Mouse (Mus musculus) heart, embryonic 13.5 days (tissue): Measurements from ENCODE around the gene Ptbp2. TPM values are rescaled to one million over a fixed set of nuclear protein-coding genes. Genes with fewer than 3 reads are reported as not detected.

Experiments
- ATAC-seq: fragments of 200-750 bp; cut with Nextera tagmentation; 2 replicates; pipeline ENCODE4 v1.8.0; 2017; ENCODE audit warnings: moderate TSS enrichment; ENCODE audit not compliant: insufficient number of reproducible peaks, low FRiP score, low TSS enrichment; ENCODE audit errors: extremely low read depth
- H3K27ac ChIP-seq: fragments of 300-500 bp; sonication (generic); replicated peaks from 2 replicates; pipeline ENCODE4 v1.5.1; 2015; ENCODE audit warnings: moderate library complexity, mild to moderate bottlenecking, inconsistent platforms
- H3K27me3 ChIP-seq: fragments of 300-500 bp; sonication (generic); replicated peaks from 2 replicates; pipeline ENCODE4 v1.6.1; 2015; ENCODE audit warnings: mild to moderate bottlenecking, inconsistent platforms
- H3K36me3 ChIP-seq: fragments of 300-500 bp; sonication (generic); 2 replicates; pipeline ENCODE4 v1.6.1; 2015; ENCODE audit warnings: mild to moderate bottlenecking, inconsistent platforms
- H3K4me1 ChIP-seq: fragments of 300-500 bp; sonication (generic); 2 replicates; pipeline ENCODE4 v1.6.1; 2015; ENCODE audit warnings: inconsistent platforms
- H3K4me2 ChIP-seq: fragments of 300-500 bp; sonication (generic); 2 replicates; pipeline ENCODE4 v1.6.1; 2015; ENCODE audit warnings: inconsistent platforms, mild to moderate bottlenecking, moderate library complexity
- H3K4me3 ChIP-seq: fragments of 300-500 bp; sonication (generic); 2 replicates; pipeline ENCODE4 v1.5.1; 2015; ENCODE audit warnings: moderate library complexity, mild to moderate bottlenecking, inconsistent platforms
- H3K9ac ChIP-seq: fragments of 300-500 bp; sonication (generic); 2 replicates; pipeline ENCODE4 v1.6.1; 2015; ENCODE audit warnings: inconsistent platforms, mild to moderate bottlenecking, moderate library complexity
- H3K9me3 ChIP-seq: fragments of 300-500 bp; sonication (generic); 2 replicates; pipeline ENCODE4 v1.6.1; 2016; ENCODE audit warnings: inconsistent platforms
- WGBS: fragments of 180-500 bp; shearing (Covaris S2); methylation state at CpG from one replicate; pipeline ENCODE4 v1.1.7; 2015; ENCODE audit warnings: mixed read lengths; 5-methylcytosine and 5-hydroxymethylcytosine counted together
- polyA plus RNA-seq: library from polyadenylated mRNA; unstranded; fragments of >200 nt; fragmentation: Nextera tagmentation; extraction: Ambion mirVana; gene quantifications from 2 replicates; pipeline ENCODE4 v1.2.1, GENCODE M21; 2015

Gene Ptbp2
- polyA plus RNA-seq, result 49.8 and 50.8 TPM in 2 replicates

DNA sequence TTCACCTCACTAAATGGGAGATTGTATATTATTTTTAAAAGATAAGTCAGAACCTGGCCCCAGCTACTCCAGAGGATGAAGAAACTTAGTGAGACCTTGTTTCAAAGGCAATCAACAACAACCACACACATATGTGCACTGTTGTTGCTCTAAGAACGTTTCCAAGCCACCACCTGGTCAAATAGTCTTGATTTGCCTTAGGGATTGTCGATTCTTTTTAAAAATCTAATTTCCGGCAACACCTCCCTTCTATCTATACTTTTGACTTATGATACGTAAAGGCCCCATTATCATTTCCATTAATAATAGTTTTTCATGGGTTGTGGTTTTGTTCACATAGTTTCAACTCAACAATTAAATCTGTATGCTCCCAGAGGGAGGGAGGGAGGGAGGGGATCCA lies at the start of gene Ptbp2:
TSS of gene Ptbp2 (minus strand) at position 101 of the 400 bp plus-strand sequence.
- peak within 1 kb of the TSS; percentile 100 for H3K9ac ChIP-seq
- WGBS, result 78% methylated on average over 4 of the region's 4 CpGs
- ATAC-seq, result no peak
- no peaks in the 10 kb centered on the region for H3K9me3 ChIP-seq
- peak within 1 kb of the TSS; percentile 95 for H3K4me3 ChIP-seq
- H3K27me3 ChIP-seq, result no peaks in the 10 kb centered on the region
- peaks cover 22% of the 10 kb centered on the region for H3K4me1 ChIP-seq
- H3K36me3 ChIP-seq, result peaks cover 5% of the 10 kb centered on the region
- peak within 1 kb of the TSS; percentile 88 for H3K4me2 ChIP-seq
- H3K27ac ChIP-seq, result peak within 1 kb of the TSS; percentile 96

- no peak overlapping the region for H3K4me3 ChIP-seq
- 68% methylated on average over 1 of the region's 1 CpGs for WGBS
- 0 out of 2 replicates have a peak, but pooled peaks cover 3% of the 10 kb centered on the region for H3K9me3 ChIP-seq
- H3K9ac ChIP-seq, result no peak overlapping the region
- no peaks in the 10 kb centered on the region for H3K27me3 ChIP-seq
- ATAC-seq, result no peak
- no peaks in the 10 kb centered on the region for H3K36me3 ChIP-seq
- no peak overlapping the region for H3K4me2 ChIP-seq
- no peaks in the 10 kb centered on the region for H3K4me1 ChIP-seq
- H3K27ac ChIP-seq, result no peak overlapping the region
Measured at GRCm38 (mm10) chr3:119814678-119815077, 30.4 kb upstream of the Ptbp2 start.

DNA sequence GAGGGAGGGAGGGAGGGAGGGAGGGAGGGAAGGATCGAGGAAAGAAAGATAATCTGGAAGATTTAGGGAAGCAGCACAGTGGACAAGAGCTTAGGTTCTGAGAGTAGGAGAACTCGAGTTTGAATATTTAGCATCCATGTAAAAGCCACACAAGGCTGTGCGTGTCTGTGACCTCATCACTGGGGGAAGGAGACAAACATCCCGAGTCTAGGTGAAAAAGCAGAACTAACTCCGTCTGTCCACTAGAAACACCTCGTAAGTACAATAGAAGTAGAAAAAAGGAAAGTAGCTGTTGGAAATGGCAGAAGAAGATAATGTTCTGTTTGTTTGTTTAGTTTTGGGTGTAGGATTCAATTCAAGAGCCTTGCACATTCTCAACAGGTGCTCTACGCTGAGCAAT lies 21.9 kb upstream of the Ptbp2 start:
- no peak overlapping the region for H3K27ac ChIP-seq
- no peaks in the 10 kb centered on the region for H3K27me3 ChIP-seq
- no peaks in the 10 kb centered on the region for H3K9me3 ChIP-seq
- no peak overlapping the region for H3K4me3 ChIP-seq
- no peaks in the 10 kb centered on the region for H3K36me3 ChIP-seq
- no peak overlapping the region for H3K9ac ChIP-seq
- no peaks in the 10 kb centered on the region for H3K4me1 ChIP-seq
- H3K4me2 ChIP-seq, result no peak overlapping the region
- 69% methylated on average over 7 of the region's 7 CpGs for WGBS
- ATAC-seq, result no peak

DNA sequence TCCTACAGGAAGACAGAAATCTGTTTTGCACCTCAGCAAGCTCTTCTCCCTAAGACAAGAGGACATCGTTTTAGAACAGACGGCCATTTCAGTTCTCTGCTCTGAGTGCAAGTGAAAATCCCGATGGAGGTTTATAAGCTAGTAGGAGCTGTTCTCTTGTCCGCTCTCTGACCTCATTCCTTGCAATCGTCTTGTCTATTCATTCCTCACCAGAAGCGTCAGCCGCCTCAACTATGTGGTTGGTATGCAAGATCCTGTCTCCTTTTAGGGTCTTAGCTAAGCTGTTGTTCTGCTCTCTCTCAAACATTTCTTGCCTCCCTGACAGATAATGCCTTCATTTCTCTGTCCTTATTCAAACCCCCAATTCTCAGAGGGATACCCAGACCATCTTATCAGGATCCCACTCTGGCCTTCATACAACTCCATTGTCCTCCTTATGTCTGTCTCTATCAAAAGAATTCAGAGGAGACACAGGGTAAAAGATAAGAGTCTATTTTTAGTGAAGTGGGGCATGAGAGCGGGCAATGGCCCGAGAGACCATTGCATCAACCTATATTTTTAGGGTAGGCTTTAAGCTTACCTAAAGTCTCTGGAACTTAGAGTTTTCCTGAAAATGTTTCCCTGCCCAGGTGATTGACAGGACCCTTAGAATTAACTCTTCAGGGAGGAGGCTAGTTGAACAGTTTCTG lies 10.6 kb upstream of the Ptbp2 start:
- Histone ChIP-seq H3K9me3 (peaks cover 11% of the 10 kb centered on the region; the same call in 1 of the 2 replicates), H3K4me3 (no peak overlapping the region), H3K4me2 (peak overlapping the region; percentile 25), H3K36me3 (no peaks in the 10 kb centered on the region), H3K9ac (no peak overlapping the region), H3K27me3 (no peaks in the 10 kb centered on the region), H3K27ac (peak overlapping the region; percentile 84), H3K4me1 (peaks cover 16% of the 10 kb centered on the region)
- WGBS, result 23% methylated on average over 9 of the region's 9 CpGs
- no peak for ATAC-seq

- ATAC-seq, result peak; percentile 69
- Histone ChIP-seq H3K4me3 (peak overlapping the region; percentile 95), H3K9ac (peak overlapping the region; percentile 100), H3K4me2 (peak overlapping the region; percentile 88), H3K27ac (peak overlapping the region; percentile 96), H3K4me1 (peaks cover 34% of the 10 kb centered on the region), H3K9me3 (no peaks in the 10 kb centered on the region), H3K27me3 (no peaks in the 10 kb centered on the region), H3K36me3 (peaks cover 15% of the 10 kb centered on the region)
- under 1% methylated on average over 53 of the region's 89 CpGs for WGBS
Measured at GRCm38 (mm10) chr3:119782946-119783701, 1.1 kb downstream of the Ptbp2 start.

GRCm38 (mm10) chr3:119782022-119782945 lies 2.0 kb downstream of the Ptbp2 start:
- peaks cover 38% of the 10 kb centered on the region for H3K4me1 ChIP-seq
- under 1% methylated on average over 46 of the region's 63 CpGs for whole genome bisulfite sequencing

DNA sequence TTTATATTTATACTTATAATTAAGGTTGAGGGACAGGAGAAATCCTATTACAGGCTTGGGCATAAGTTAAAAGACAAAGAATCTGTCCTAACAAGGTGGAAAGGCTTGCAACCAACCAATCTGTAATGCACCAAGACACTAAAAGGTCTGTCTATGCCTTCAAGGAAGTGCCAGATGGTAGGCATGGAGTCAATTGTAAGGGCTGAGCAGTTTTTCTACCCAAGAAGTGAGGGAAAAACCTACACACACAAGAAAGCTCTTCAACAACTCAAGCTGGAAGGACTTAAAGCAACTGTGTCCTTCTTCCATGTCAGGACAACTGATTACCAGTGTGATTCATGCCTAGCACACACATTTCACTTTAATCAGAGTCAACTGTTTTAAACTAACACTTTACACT lies 3.4 kb downstream of the Ptbp2 start:
- no peaks in the 10 kb centered on the region for H3K27me3 ChIP-seq
- H3K9me3 ChIP-seq, result no peaks in the 10 kb centered on the region
- ATAC-seq, result no peak
- peak overlapping the region; percentile 95 for H3K4me3 ChIP-seq
- H3K4me1 ChIP-seq, result peaks cover 40% of the 10 kb centered on the region
- no peak overlapping the region; the same call in 1 of the 2 replicates for H3K27ac ChIP-seq
- H3K9ac ChIP-seq, result peak overlapping the region; percentile 71
- H3K36me3 ChIP-seq, result peaks cover 18% of the 10 kb centered on the region
- peak overlapping the region; percentile 88 for H3K4me2 ChIP-seq

More at GRCm38 (mm10) chr3:119782022-119782945, 2.0 kb downstream of the Ptbp2 start:
- Histone ChIP-seq H3K27me3 (no peaks in the 10 kb centered on the region), H3K4me3 (peak overlapping the region; percentile 95), H3K36me3 (peaks cover 15% of the 10 kb centered on the region), H3K27ac (peak overlapping the region; percentile 96), H3K4me2 (peak overlapping the region; percentile 88), H3K9ac (peak overlapping the region; percentile 100), H3K9me3 (no peaks in the 10 kb centered on the region)
- peak; percentile 53; the same call in 1 of the 2 replicates for ATAC-seq

GRCm38 (mm10) chr3:119779261-119779660 lies 5.0 kb downstream of the Ptbp2 start:
- ATAC-seq, result no peak
- 0 out of 2 replicates have a peak overlapping the region, but pooled peaks have one; percentile 13 for H3K9ac ChIP-seq
- no peaks in the 10 kb centered on the region for H3K27me3 ChIP-seq
- H3K4me1 ChIP-seq, result peaks cover 35% of the 10 kb centered on the region
- 93% methylated on average over 1 of the region's 1 CpGs for WGBS
- peak overlapping the region; percentile 33; the same call in 1 of the 2 replicates for H3K4me2 ChIP-seq
- no peak overlapping the region for H3K27ac ChIP-seq
- H3K9me3 ChIP-seq, result no peaks in the 10 kb centered on the region
- peaks cover 18% of the 10 kb centered on the region for H3K36me3 ChIP-seq
- H3K4me3 ChIP-seq, result no peak overlapping the region

DNA sequence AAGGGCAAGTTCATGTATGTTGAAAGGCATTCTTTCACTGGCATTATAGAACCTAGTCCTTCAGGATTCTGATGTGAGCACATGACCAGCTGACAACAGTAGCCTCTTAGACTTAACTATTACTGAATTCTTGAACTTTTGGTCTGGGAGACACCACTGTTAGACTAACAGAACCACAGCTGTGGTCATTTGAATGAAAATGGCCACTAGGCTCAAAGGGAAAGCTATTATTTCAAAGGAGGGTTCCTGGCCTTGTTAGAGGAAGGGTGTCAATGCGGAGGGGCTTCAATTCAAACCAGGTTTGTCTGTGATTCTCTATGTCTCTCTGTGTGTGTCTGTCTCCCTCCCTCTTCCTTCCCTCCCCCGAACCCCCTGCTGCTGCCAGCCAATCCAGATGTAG lies 5.8 kb downstream of the Ptbp2 start:
- H3K9me3 ChIP-seq, result no peaks in the 10 kb centered on the region
- ATAC-seq, result no peak
- WGBS, result 88% methylated on average over 2 of the region's 2 CpGs

DNA sequence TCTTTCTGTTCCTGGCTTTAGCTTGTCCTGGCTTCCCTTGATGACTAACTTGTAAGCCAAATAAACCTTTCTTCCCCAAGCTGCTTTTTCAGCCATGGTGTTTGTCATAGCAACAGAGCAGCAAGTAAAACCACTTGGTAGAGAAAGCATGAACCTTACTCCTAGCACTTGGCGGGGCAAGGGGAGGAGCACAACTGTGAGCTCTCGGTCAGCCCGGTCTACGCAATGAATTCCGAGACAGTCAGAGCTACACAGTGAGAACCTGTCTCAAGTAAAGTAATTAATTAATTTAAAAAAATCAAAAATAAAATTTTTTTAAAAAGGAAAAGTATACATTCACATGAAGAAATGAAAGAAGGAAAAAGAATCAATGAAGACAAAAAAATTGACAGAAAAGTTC lies 8.1 kb downstream of the Ptbp2 start:
- Histone ChIP-seq H3K36me3 (peaks cover 18% of the 10 kb centered on the region), H3K4me3 (no peak overlapping the region), H3K27me3 (no peaks in the 10 kb centered on the region), H3K4me1 (peaks cover 36% of the 10 kb centered on the region), H3K9ac (no peak overlapping the region), H3K27ac (no peak overlapping the region), H3K4me2 (no peak overlapping the region), H3K9me3 (no peaks in the 10 kb centered on the region)
- no peak for ATAC-seq
- WGBS, result 76% methylated on average over 5 of the region's 5 CpGs

More for the DNA sequence above, 5.8 kb downstream of the Ptbp2 start:
- Histone ChIP-seq H3K4me1 (peaks cover 31% of the 10 kb centered on the region), H3K27ac (no peak overlapping the region; the same call in 1 of the 2 replicates), H3K4me2 (no peak overlapping the region), H3K9ac (no peak overlapping the region), H3K27me3 (no peaks in the 10 kb centered on the region), H3K4me3 (no peak overlapping the region), H3K36me3 (peaks cover 18% of the 10 kb centered on the region)

DNA sequence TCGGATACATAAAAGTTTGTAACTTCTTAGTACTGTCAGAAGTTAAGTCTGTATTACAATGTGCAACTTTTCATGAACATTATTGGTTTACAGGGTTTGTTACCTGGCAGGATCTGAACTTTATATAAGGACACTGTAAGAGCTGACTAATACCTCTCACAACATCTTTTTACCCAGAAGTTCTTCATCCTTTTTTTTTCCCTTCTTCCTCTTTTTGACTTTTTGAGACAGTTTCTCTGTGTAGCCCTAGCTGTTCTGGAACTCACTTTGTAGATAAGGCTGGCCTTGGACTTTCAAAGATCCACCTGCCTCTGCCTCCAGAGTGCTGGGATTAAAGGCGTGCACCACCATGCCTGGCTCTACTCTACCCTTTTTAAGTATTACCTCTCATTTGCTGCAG lies 11.5 kb downstream of the Ptbp2 start:
- H3K4me2 ChIP-seq, result no peak overlapping the region
- 76% methylated on average over 2 of the region's 2 CpGs for WGBS

More for the DNA sequence above, 11.5 kb downstream of the Ptbp2 start:
- Histone ChIP-seq H3K27ac (no peak overlapping the region), H3K9ac (no peak overlapping the region), H3K9me3 (no peaks in the 10 kb centered on the region), H3K4me1 (peaks cover 15% of the 10 kb centered on the region), H3K4me3 (no peak overlapping the region), H3K36me3 (peaks cover 15% of the 10 kb centered on the region), H3K27me3 (no peaks in the 10 kb centered on the region)
- ATAC-seq, result no peak
